Mouse (Mus musculus) neutrophil, adult 5-6 weeks (primary cell): Measurements from ENCODE around the gene Hspe1. TPM values are rescaled to one million over a fixed set of nuclear protein-coding genes. Genes with fewer than 3 reads are reported as not detected.
"Not testable (repeated sequence)": the region's sequence is repeated elsewhere in the genome, so short reads cannot be mapped to it uniquely, and the experiment has no call there.

ENCODE experiments used
- ATAC-seq: fragments of 151-379, 151-347 bp; 2 replicates; pipeline ENCODE4 v1.8.0; 2017; ENCODE audit warnings: mild to moderate bottlenecking, moderate TSS enrichment; ENCODE audit not compliant: insufficient number of reproducible peaks, poor library complexity, low FRiP score, severe bottlenecking; ENCODE audit errors: extremely low read depth
- total RNA-seq: library from RNA; stranded (forward); fragments of 200-1000 nt; gene quantifications from 2 replicates; pipeline ENCODE4 v1.2.3, GENCODE M21; 2017

Gene Hspe1
- total RNA-seq, 1 experiment from 2014 or later: 94.0 TPM

DNA sequence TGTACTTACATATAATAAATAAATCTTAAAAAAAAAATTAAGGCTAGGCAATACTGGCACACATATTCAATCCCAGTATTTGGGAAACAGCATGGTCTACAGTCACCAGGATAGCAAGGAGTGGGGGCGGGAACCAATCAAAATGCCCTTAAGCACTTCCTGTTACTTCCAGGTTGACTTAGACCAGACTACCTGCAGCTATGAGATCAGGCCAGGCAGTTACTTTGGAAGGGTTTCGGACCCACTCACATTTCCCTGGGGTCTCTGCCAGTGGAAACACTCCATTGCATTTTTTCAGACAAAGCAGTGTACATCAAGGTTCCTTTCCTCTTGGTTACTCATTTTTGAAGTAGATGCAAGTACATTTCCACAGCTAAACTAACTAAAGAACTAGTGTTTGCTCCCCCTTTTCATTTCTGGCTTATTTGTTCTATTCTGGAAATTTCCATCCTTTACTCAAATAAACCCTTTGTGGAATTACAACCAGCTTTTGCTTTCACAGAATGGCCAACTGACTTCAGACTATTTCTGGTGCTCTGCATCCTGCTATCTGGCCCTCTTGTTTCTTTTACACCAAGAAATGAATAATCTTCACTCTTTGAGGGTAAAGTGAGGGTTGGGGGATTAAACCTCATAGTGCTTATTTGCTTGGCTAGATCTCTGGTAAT is 10.9 kb upstream of the Hspe1 start:
- ATAC-seq: no peak

DNA sequence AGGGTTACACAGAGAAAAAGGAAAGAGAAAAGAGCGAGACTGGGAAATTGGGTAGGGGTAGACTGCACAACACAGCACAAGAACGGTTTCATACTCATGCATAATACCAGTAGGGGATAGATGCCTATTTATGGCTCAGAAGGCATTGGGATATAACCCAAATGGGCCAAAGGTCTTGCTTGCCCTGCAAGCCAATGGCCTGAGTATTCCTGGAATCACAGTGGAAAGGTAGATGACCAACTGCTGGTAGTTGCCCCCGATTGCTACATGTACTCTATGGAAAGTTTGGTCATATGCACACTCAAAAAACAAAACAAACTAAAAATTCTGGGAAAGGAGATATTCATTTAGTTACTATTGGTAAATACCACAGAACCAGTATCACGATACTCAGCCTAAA is 8.3 kb upstream of the Hspe1 start:
- ATAC-seq: no peak

DNA sequence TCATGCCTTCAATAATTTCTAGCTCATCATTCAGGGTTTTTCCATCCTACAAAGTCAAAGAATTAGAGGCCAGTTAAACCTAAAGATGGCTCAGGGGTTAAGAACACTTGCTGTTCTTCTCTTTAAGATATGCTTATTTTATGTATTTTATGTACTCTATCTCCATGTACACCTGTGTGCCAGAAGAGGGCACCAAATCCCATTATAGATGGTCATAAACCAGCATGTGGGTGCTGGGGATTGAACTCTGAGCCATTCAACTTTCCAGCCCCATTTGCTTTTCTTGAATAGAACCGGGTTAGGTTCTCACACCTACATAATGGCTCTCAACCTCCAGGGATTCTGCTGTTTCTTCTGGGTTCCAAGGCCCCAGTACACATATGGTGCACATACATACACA is 5.8 kb upstream of the Hspe1 start:
- ATAC-seq: no peak

DNA sequence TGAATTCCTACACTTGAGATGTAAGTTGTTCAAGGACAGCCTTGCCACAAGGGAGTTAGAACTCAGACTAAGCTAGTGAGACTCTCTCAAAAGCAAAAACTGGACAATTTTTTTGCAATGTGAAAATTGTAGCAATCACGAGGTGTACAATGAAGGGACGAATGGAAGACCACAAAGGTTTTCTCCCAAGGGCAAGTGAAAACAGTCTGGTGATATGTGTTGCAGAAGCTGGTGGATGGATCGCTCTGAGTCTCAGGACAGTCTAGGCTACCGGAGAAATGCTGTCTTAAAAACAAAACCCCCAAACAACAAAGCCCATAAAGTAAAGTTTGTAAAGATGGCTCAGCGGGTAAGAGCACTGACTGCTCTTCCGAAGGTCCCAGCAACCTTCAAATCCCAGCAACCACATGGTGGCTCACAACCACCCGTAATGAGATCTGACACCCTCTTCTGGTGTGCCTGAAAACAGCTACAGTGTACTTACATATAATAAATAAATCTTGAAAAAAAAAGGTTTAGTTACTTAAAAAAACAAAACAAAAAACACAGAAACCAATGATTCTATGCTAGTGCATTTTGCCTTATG is 2.1 kb upstream of the Hspe1 start:
- ATAC-seq: no peak

DNA sequence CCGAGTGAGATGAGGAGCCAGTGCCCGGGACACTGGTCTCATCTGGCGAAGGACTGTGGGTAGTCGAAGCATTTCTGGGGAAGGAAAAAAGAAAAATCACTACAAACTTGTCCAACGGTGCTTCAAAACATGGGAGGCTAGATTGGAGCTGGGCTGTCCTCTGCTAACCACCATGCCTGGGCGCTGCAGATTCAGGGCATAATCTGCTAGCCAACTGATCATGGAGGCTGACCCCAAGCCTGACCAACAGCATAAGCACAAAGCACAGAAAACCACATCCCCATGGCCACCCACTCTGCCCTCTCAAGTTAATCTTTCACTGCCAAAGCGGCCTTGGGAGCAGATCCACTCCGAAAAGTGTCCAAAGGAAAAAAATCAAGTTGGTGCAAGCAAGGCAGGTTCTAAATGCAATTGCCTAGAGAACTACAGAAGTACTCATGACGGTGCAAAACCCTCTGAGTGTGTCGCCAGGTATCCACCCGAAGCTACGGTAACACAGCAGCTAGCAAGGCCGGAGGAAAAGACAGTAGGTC is 998 bp upstream of the Hspe1 start:
- ATAC-seq: no peak; the same call in 1 of the 2 replicates

DNA sequence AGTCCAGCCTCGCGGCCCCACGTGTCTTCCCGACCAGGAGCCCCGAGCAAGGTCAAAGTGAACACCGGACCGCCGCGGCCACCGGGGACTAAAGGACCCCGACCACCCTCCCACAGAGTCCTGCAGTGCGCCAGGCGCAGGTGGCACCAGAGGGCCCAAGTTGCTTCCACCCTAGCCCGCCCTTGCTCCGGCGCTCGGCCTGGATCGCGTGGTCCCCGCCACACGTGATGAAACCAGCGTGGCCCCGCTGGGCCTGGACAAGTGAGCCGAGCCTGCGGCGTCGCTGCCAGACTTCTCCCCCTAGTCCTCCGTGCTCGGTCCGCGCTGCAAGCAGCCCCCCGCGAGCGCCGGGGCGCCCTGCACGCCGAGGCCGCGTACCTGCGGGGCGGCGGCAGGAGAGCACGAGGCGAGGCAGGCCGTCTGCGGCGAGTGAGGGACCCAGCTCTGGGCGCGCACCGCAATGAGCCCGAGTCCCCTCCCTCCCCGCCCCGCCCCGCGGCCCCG is 479 bp upstream of the Hspe1 start:
- peak; percentile 10; the same call in 1 of the 2 replicates for ATAC-seq

DNA sequence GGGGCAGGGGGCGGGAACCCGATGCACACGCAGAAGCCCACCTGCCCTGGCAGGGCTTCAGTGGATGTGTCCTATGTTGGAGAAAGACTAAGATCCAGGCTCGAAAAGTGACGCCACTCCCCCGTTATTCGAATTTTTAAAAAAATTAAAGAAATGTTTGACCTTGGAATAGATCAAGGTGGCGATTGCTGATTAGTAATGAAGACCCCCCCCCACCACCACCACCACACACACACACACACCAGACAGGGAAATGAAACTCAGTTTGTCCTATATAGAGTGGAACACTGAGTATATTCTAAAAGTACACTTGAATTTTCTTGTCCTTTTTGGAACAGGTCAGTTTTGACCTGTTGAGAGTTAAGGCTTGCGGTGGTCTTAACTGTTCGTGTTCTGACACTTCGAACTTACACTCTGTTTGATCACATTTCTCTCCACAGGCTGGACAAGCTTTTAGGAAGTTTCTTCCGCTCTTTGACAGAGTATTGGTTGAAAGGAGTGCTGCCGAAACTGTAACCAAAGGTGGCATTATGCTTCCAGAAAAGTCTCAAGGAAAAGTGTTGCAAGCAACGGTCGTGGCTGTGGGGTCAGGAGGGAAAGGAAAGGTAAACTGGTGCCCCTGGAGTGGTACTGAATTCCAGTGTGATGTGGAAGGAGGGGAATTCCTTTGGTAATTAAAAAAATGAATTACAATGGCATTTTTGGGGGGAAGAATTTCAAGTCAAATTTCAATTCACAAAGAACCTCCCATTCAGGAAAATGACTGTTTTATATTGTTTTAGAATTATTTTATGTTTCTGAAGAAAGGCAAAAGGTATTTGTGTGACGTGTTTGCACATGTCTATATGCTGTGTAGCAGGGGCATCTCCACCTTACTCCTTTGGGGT is 922 bp downstream of the Hspe1 start:
- ATAC-seq: no peak

DNA sequence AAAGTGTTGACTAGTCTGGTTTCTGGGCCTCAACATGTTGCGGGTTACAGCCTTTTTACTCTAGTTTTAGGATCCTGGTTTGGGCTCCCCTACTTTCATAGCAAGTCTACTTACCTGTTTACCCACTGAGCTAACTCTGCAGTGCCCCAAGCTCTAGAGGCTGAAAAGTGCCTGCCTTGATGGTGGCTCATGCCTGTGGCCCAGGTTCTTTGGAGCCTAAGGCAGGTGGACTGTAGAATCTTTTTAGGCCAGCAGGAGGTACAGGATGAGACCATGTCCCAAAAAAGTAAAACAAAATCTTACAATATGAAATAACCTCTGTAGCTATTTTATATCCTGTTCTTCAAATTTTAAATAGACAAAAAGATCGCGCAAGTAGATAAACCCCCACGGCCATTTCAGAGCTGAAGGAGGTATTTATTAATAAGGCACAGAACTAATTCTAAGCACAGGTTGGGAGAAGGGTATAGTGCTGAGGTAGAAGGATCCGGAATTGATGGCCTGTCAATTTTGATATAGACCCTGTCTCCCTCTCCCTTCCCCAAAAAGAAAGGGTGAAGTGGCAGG is 1.6 kb downstream of the Hspe1 start:
- no peak for ATAC-seq

DNA sequence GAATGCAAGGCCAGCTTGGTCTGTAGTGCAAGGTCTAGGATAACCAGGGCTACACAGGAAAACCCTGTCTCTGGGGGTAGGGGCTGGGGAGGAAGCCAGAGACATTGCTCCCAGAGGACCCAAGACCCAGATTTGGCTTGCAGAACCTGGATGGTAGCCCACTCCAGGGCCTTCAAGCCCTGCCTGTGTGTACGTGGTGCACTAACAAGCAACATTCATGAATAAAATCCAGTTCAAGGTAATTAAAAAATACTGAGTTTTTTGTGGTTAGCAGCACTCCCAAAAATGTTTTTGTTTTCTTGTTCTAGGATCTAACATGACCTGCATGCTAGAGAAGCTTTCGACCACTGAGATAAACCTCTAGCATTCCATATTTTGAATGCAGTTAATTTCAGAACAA is 4.1 kb downstream of the Hspe1 start:
- no peak for ATAC-seq

DNA sequence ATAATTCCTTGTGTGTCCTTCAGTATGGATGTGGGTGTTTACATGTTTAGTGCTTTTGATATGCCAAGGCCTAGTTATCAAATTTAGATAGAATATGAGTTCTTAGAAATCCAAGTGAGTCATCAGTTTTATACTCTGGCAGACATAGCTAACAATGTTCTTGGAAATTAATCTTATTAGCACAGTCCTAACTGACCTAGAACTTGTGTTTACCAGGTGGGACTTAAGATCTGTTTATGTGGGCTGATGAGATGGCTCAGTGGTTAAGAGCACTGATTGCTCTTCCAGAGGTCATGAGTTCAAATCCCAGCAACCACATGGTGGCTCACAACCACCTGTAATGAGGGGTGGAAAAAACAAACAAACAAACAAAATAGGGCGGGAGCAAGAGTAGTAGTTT is 4.5 kb downstream of the Hspe1 start:
- ATAC-seq: no peak

DNA sequence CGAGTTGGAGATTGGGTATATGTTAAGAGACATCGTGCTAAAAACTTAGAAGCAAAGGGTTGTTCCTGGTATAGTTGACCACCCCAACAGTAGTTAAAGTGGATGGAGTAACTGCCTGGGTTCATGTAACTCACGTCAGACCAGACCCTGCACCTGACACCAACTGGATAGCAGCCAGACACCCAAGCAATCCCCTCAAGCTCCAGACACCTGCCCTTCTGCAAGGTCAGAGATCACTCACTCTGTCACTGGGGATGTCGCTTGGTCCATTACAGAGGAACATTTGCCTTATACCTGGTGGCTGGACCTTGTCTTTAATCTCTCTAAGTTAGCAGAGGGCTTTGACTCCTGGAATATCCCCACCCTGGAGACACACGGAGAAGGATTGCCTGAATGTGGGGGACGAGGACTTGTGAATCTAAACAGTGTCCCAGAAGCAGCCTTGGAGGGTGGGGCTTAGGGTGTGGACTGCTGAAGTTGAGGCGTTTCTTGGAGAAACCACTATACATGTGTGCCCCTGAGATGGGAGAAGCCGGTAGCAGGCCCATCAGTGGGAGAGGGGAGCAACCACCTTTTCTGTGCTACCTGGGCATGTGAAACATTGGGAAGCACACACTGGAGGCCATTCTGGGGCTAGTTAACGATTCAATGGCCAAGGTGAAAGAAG is 19.1 kb downstream of the Hspe1 start:
- no peak for ATAC-seq

DNA sequence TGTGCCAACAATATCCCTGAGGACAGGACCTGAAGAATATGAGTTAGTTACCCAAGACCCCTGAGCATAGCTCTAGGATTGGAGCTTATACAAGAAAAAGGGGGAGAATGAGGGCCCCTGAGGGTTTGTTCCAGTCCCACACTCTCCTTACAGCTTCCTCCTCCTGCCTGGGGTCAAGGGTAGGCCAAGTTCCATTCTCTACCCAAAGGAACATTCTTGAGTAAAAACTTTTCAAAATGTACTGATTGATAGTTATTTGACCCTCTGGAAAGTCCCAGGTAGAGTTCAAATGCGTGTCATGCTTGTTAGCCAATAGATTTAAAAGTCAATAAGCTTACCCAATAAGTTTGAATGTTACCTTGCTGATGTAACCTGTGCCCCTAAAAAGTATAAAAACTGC is 19.7 kb downstream of the Hspe1 start:
- no peak for ATAC-seq

DNA sequence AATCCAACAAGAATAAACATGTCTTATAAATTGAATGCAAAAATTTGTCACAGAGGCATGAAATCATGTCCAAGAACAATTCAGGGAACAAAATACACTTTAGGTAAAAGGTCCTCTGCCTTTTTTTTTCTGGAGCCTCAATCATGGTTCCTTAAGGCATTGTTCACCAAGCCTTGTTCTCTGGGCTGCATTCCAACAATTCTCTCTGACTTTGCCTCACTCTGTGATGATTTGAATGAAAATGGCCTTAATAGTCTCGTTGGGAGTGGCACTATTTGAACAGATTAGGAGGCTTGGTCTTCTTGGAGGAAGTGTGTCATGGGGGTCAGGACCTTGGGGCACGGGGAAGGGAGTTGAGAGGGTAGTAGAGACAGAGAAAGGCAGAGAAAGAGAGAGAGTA is 20.5 kb downstream of the Hspe1 start:
- ATAC-seq: no peak

DNA sequence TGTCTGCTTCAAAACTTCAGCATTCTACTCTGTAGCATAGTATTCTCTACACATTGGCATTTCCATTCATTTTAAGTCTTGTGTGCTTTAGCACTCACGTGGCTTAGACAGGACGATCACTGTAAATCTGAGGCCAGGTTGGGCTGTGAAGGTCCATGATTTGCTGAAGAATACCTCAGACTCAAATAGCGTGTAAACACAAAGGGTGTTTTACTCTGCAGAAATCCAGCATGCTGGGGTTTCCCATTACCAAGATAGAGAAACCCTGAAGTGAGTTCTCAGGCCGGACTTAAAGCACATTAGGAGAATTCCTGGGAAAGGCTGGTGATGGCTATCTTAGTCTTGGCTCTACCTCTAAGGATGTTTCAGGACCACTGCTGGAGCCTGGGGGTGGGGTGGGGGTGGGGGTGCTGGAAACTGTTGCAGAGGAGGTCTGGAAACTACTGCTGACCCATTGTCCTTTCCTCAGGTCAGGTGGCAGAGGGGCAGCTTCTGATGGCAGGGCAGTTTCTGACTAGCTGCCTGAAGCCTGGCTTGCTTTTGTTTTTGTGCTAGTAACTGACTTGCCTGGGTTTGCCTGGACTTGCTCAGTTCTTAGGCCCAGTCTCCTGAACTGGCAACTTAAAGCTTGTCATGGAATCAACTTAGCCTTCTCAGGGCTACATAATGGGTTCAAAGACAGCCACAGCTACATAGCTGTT is 21.3 kb downstream of the Hspe1 start:
- ATAC-seq: no peak

DNA sequence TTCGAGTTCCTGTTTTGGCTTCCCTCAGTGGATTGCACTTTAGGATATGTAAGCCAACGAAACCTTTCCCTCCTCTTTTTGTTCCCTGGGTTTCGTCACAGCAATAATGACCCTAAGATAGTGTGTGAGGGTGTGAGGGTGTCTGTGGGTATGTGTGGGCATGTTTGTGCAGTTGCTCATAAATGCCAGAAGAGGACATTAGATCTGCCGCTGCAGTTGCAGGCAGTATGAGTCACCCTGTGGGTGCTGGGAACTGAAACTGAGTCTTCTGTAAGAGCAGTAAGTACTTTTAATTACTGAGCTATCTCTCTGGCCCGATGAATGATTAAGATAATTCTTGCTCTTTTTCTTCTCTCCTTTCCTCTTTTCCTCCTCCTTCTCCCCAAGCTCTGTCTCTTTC is 35.1 kb downstream of the Hspe1 start:
- ATAC-seq: no peak

DNA sequence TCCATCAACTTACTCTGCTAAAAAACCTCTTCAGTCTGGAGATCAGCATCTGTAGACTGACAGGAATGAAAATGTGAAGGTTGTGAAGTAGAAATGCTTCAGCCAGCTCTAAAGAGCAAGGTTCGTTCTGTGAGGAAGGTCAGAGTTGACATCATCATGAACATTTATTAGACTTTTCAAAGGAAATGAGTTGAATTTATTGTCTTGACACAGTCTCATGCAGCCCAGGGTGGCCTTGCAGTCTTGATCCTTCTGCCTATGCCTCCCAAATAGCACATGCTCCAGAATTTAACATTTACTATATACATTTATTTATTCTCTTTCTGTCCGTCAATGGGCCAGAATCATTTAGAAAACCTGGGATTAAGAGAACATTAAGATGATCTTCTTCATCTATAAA is 35.6 kb downstream of the Hspe1 start:
- no peak for ATAC-seq

DNA sequence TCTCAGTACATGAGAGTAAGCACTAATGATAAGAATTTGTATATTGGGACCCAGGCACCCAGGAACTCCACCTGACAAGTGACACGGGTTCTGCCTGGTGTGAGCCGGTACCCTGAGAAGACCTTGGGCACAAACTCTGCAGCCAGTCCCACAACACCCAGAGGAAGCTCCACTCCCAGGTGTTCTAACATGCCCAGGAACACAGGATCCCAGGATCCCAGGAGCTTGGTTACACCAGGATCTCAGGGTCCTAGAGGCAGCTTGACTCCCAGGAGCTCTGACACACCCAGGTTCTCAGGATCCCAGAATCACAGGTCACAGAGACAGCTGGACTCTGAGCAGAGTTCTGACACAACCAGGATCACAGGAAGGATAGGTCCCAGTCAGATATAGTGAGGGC is 36.2 kb downstream of the Hspe1 start:
- not testable (repeated sequence) for ATAC-seq

DNA sequence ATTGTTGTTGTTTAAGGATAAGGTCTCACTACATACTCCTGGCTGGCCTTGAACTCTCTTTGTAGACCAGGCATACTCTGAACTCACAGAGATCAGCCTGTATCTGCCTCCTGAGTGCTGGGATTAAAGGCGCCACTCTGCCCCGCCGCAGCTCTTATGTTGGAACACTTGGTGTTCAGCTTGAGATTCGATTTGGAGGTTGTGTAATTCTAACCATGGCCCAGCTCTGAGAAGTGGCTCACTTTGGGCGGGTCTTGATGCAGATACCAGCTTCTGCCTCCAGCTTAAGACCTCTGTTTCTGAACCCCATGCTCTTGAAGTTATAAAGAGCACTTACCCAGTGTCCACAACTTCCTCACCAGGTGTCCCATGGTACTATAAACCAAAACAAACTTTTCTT is 41.8 kb downstream of the Hspe1 start:
- ATAC-seq: no peak
